Mouse (Mus musculus) erythroblast, embryonic 14.5 days (primary cell): ENCODE measurements around the gene Gm21188. TPM values are rescaled to one million over a fixed set of nuclear protein-coding genes. Genes with fewer than 3 reads are reported as not detected.
"Not testable (repeated sequence)": the region's sequence is repeated elsewhere in the genome, so short reads cannot be mapped to it uniquely, and the experiment has no call there.

Experiments
- H3K27me3 ChIP-seq: 2 replicates; pipeline ENCODE4 v1.6.1; 2012; ENCODE audit warnings: inconsistent platforms; ENCODE audit not compliant: control insufficient read depth
- H3K36me3 ChIP-seq: 2 replicates; pipeline ENCODE4 v1.6.1; 2012; ENCODE audit warnings: mild to moderate bottlenecking, inconsistent platforms; ENCODE audit not compliant: control insufficient read depth
- H3K4me1 ChIP-seq: 2 replicates; pipeline ENCODE4 v1.6.1; 2012; ENCODE audit warnings: inconsistent platforms; ENCODE audit not compliant: control insufficient read depth
- H3K4me3 ChIP-seq: replicated peaks from 2 replicates; pipeline ENCODE3; 2012; ENCODE audit warnings: moderate library complexity, mild to moderate bottlenecking, inconsistent platforms
- H3K9me3 ChIP-seq: 2 replicates; pipeline ENCODE4 v1.6.1; 2012; ENCODE audit warnings: low read length, inconsistent platforms, mixed read lengths; ENCODE audit not compliant: control insufficient read depth
- polyA plus RNA-seq: library from polyadenylated mRNA; stranded (reverse); fragments of >175 nt; gene quantifications from 2 replicates; pipeline ENCODE4 v1.2.3, GENCODE M21; 2012

Gene Gm21188
- polyA plus RNA-seq, 1 experiment = not detected

GRCm38 (mm10) chr13:120037881-120038280, 14.1 kb downstream of the Gm21188 start:
- not testable (repeated sequence) for H3K9me3 ChIP-seq, H3K4me3 ChIP-seq, H3K4me1 ChIP-seq, H3K36me3 ChIP-seq
- peaks cover 25% of the 10 kb centered on the region for H3K27me3 ChIP-seq

DNA sequence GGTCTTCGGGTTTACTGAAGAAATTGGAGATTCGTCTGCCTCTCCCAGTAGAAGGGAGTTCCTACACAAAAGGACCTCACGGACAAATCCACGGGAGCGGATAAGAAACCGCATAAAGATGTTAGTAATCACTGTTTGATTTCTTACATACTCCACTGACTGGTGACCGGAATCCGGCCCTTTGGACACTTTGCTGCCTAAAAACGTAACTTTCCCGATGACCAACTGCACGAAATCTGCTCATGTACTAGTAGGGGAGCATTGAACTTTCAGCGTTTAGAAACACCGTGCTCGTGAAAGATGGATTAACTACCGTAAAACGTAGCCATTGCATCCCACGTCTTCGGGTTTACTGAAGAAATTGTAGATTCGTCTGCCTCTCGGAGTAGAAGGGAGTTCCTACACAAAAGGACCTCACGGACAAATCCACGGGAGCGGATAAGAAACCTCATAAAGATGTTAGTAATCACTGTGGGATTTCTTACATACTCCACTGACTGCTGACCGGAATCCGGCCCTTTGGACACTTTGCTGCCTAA, 15.3 kb downstream of the Gm21188 start:
- not testable (repeated sequence) for H3K36me3 ChIP-seq, H3K9me3 ChIP-seq, H3K4me3 ChIP-seq, H3K4me1 ChIP-seq
- H3K27me3 ChIP-seq = peaks cover 32% of the 10 kb centered on the region

- not testable (repeated sequence) for H3K9me3 ChIP-seq, H3K36me3 ChIP-seq, H3K4me1 ChIP-seq, H3K4me3 ChIP-seq
- peaks cover 41% of the 10 kb centered on the region for H3K27me3 ChIP-seq
Observed at GRCm38 (mm10) chr13:120035151-120035550, 16.8 kb downstream of the Gm21188 start.

GRCm38 (mm10) chr13:120034637-120035036, 17.4 kb downstream of the Gm21188 start:
- not testable (repeated sequence) for H3K4me1 ChIP-seq, H3K9me3 ChIP-seq, H3K36me3 ChIP-seq, H3K4me3 ChIP-seq
- H3K27me3 ChIP-seq = peaks cover 42% of the 10 kb centered on the region

- H3K4me1 ChIP-seq, H3K36me3 ChIP-seq, H3K4me3 ChIP-seq, H3K9me3 ChIP-seq: not testable (repeated sequence)
- H3K27me3 ChIP-seq = peaks cover 49% of the 10 kb centered on the region
Observed at GRCm38 (mm10) chr13:120033516-120034190, 18.3 kb downstream of the Gm21188 start.

GRCm38 (mm10) chr13:120031676-120032075, 20.3 kb downstream of the Gm21188 start:
- not testable (repeated sequence) for H3K4me3 ChIP-seq, H3K9me3 ChIP-seq, H3K36me3 ChIP-seq, H3K4me1 ChIP-seq
- H3K27me3 ChIP-seq = peaks cover 46% of the 10 kb centered on the region

- H3K4me3 ChIP-seq, H3K9me3 ChIP-seq, H3K4me1 ChIP-seq, H3K36me3 ChIP-seq: not testable (repeated sequence)
- H3K27me3 ChIP-seq = peaks cover 60% of the 10 kb centered on the region
Observed at GRCm38 (mm10) chr13:120027368-120027767, 24.6 kb downstream of the Gm21188 start.

- peaks cover 57% of the 10 kb centered on the region for H3K27me3 ChIP-seq
- H3K9me3 ChIP-seq, H3K4me1 ChIP-seq, H3K4me3 ChIP-seq, H3K36me3 ChIP-seq: not testable (repeated sequence)
Observed at GRCm38 (mm10) chr13:120026911-120027310, 25.1 kb downstream of the Gm21188 start, which contains the start of gene Gm36079. Gene Gm36079 (minus strand): TSS chr13:120027011.

DNA sequence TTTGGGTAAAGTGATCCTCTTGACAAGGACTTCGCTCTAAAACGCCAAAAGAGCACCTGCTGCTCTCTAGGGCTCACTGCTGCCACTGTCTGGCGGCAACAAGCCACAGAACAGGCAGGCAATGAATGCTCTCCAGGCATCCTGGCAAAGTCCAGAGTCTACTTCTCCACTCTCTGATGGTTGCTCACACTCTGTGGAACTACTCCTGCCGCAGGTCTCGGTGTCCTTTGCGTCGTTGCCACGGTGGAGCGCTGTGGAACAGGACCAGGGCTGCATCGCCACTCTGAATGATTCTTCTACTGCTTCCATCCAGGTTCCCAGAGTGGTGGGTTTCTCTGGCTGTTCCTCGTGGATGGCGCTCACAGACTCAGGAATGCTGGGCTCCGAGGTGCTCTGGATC, 25.6 kb downstream of the Gm21188 start:
- not testable (repeated sequence) for H3K4me3 ChIP-seq, H3K36me3 ChIP-seq, H3K4me1 ChIP-seq, H3K9me3 ChIP-seq
- H3K27me3 ChIP-seq = peaks cover 53% of the 10 kb centered on the region

- not testable (repeated sequence) for H3K4me1 ChIP-seq, H3K9me3 ChIP-seq, H3K36me3 ChIP-seq, H3K4me3 ChIP-seq
- peaks cover 49% of the 10 kb centered on the region for H3K27me3 ChIP-seq
Observed at GRCm38 (mm10) chr13:120025576-120025975, 26.4 kb downstream of the Gm21188 start.

GRCm38 (mm10) chr13:120025004-120025403, 27.0 kb downstream of the Gm21188 start:
- H3K27me3 ChIP-seq = peaks cover 45% of the 10 kb centered on the region

GRCm38 (mm10) chr13:120024581-120024980, 27.4 kb downstream of the Gm21188 start:
- H3K27me3 ChIP-seq = peaks cover 44% of the 10 kb centered on the region
- not testable (repeated sequence) for H3K9me3 ChIP-seq, H3K4me3 ChIP-seq, H3K36me3 ChIP-seq, H3K4me1 ChIP-seq

More at GRCm38 (mm10) chr13:120025004-120025403, 27.0 kb downstream of the Gm21188 start:
- H3K36me3 ChIP-seq, H3K4me1 ChIP-seq, H3K9me3 ChIP-seq, H3K4me3 ChIP-seq: not testable (repeated sequence)

GRCm38 (mm10) chr13:120021477-120021876, 30.5 kb downstream of the Gm21188 start:
- not testable (repeated sequence) for H3K4me3 ChIP-seq, H3K9me3 ChIP-seq, H3K36me3 ChIP-seq, H3K4me1 ChIP-seq
- H3K27me3 ChIP-seq = peaks cover 26% of the 10 kb centered on the region

- H3K36me3 ChIP-seq, H3K9me3 ChIP-seq, H3K4me3 ChIP-seq, H3K27me3 ChIP-seq, H3K4me1 ChIP-seq: not testable (repeated sequence)
Observed at GRCm38 (mm10) chr13:120015348-120016007, 36.5 kb downstream of the Gm21188 start.
